ENCODE assay signal across 35 mouse cellular contexts in the genomic region with DNA sequence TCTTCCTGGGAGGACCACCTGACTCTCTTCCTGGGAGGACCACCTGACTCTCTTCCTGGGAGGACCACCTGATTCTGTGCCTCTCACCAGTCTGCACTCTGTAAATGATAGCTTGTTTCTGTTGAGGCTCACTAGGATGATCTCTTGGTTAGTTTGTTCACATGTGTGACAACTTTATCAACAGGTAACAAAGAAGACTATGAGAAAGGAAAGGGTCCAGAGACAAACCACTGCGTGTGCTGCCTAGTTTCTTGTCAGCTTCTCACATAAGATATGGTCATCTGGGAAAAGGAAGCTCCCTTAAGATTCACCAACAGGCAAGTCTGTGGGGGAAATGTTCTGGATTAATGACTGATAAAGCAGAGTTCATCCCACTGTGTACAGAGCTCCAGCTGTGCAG.
"Had no signal": no experiment of that assay in that cellular context is flagged by ENCODE, and none has a peak within 500 bp of the region (broad histone marks: within the 10 kb centered on the region; RNA-seq: fewer than 3 reads in every experiment).

No protein-coding gene starts in this region.

- H3K9ac ChIP-seq: heart, embryonic 12.5 days; heart, embryonic 13.5 days; heart, embryonic 15.5 days; hindbrain, embryonic 12.5 days; hindbrain, embryonic 13.5 days; hindbrain, embryonic 14.5 days; hindbrain, embryonic 15.5 days; intestine, embryonic 15.5 days; kidney, embryonic 15.5 days had no signal

- H3K4me1 ChIP-seq: heart, embryonic 12.5 days; heart, embryonic 15.5 days; hindbrain, embryonic 10.5 days; hindbrain, embryonic 12.5 days; intestine, embryonic 15.5 days; kidney, embryonic 15.5 days had no signal

- H3K36me3 ChIP-seq: heart, embryonic 12.5 days; heart, embryonic 13.5 days; heart, embryonic 15.5 days; hindbrain, embryonic 10.5 days; hindbrain, embryonic 12.5 days; hindbrain, embryonic 13.5 days; hindbrain, embryonic 15.5 days; intestine, embryonic 15.5 days; kidney, embryonic 15.5 days had no signal

- H3K4me3 ChIP-seq: heart, embryonic 12.5 days; heart, embryonic 13.5 days; heart, embryonic 15.5 days; hindbrain, embryonic 10.5 days; hindbrain, embryonic 12.5 days; hindbrain, embryonic 13.5 days; hindbrain, embryonic 15.5 days; intestine, embryonic 15.5 days; kidney, embryonic 15.5 days; layer of hippocampus, adult 2 months; left cerebral cortex, adult 2 months had no signal

- H3K9me3 ChIP-seq: heart, embryonic 12.5 days; heart, embryonic 13.5 days; heart, embryonic 15.5 days; hindbrain, embryonic 10.5 days; hindbrain, embryonic 12.5 days; hindbrain, embryonic 13.5 days; hindbrain, embryonic 15.5 days; intestine, embryonic 15.5 days; kidney, embryonic 15.5 days had no signal

- ATAC-seq: hindbrain, embryonic 16.5 days; hindbrain, postnatal 0 days; inflammation-experienced regulatory T-cells, adult 6 months; intestine, embryonic 15.5 days; intestine, embryonic 16.5 days; intestine, postnatal 0 days had no signal

- H3K27me3 ChIP-seq: heart, embryonic 12.5 days; heart, embryonic 13.5 days; heart, embryonic 15.5 days; hindbrain, embryonic 12.5 days; hindbrain, embryonic 13.5 days; hindbrain, embryonic 15.5 days; intestine, embryonic 15.5 days; kidney, embryonic 15.5 days had no signal

- H3K27ac ChIP-seq: heart, embryonic 13.5 days; heart, embryonic 15.5 days; hindbrain, embryonic 10.5 days; hindbrain, embryonic 12.5 days; hindbrain, embryonic 13.5 days; hindbrain, embryonic 14.5 days; hindbrain, embryonic 15.5 days; hindbrain, postnatal 0 days; intestine, embryonic 15.5 days; kidney, embryonic 15.5 days; kidney, postnatal 0 days; layer of hippocampus, adult 2 months; left cerebral cortex, adult 2 months had no signal

- DNase-seq: heart, postnatal 10 days; heart, postnatal 14 days; heart, postnatal 36 days; heart, postnatal 4 days; kidney, adult 11 months; kidney, adult 18-20 months; kidney, adult 2 months; kidney, adult 8-10 months; kidney, adult 9 months; kidney, postnatal 10 days; kidney, postnatal 14 days; kidney, postnatal 25 days; kidney, postnatal 36 days; kidney, postnatal 4 days; layer of hippocampus, adult 9-11 months; layer of hippocampus, postnatal 36 days had no signal

- H3K4me2 ChIP-seq: heart, embryonic 11.5 days; heart, embryonic 12.5 days; heart, embryonic 13.5 days; heart, embryonic 15.5 days; hindbrain, embryonic 12.5 days; hindbrain, embryonic 13.5 days; hindbrain, embryonic 14.5 days; hindbrain, embryonic 15.5 days; intestine, embryonic 15.5 days; kidney, embryonic 15.5 days had no signal
